Mouse (Mus musculus): Measurements from ENCODE around the gene Calhm1. TPM values are rescaled to one million over a fixed set of nuclear protein-coding genes. Genes with fewer than 3 reads are reported as not detected.

The Calhm1 gene
- not detected for polyA plus RNA-seq (2017; shearing (Covaris generic))

GRCm38 (mm10) chr19:47144154-47144553 lies at the start of gene Calhm1:
Gene Calhm1 (minus strand): TSS chr19:47144254.

GRCm38 (mm10) chr19:47178431-47179271 lies 34.6 kb upstream of the Calhm1 start, which contains the start of gene Neurl1a:
Gene Neurl1a (plus strand): TSS chr19:47178820.

GRCm38 (mm10) chr19:47157664-47158063 lies 13.6 kb upstream of the Calhm1 start, which contains the start of gene Calhm3:
Gene Calhm3 (minus strand): TSS chr19:47157764.

GRCm38 (mm10) chr19:47137771-47138421 lies 6.2 kb downstream of the Calhm1 start, which contains the start of gene Calhm2:
Gene Calhm2 (minus strand): TSS chr19:47138294.

Other genes starting within 250 kb of the Calhm1 start
- not detected for gene Ina, start 129.6 kb downstream of the Calhm1 start, polyA plus RNA-seq (2017; shearing (Covaris generic))
- 52.6 TPM for gene Nt5c2, start 129.1 kb downstream of the Calhm1 start, polyA plus RNA-seq (2017; shearing (Covaris generic))
- 6.4 TPM for gene Pcgf6, start 93.3 kb downstream of the Calhm1 start, polyA plus RNA-seq (2017; shearing (Covaris generic))
- gene Taf5, start 76.5 kb downstream of the Calhm1 start, polyA plus RNA-seq (2017; shearing (Covaris generic)) = 0.90 TPM
- gene Usmg5, start 53.6 kb downstream of the Calhm1 start, polyA plus RNA-seq (2017; shearing (Covaris generic)) = 423 TPM
- gene Pdcd11, start 53.5 kb downstream of the Calhm1 start, polyA plus RNA-seq (2017; shearing (Covaris generic)) = 22.1 TPM
- gene Calhm2, start 6.0 kb downstream of the Calhm1 start, polyA plus RNA-seq (2017; shearing (Covaris generic)) = 28.2 TPM
- not detected for gene Calhm3, start 13.5 kb upstream of the Calhm1 start, polyA plus RNA-seq (2017; shearing (Covaris generic))
- gene Neurl1a, start 34.6 kb upstream of the Calhm1 start, polyA plus RNA-seq (2017; shearing (Covaris generic)) = 0.07 TPM

Measured in activated CD4-positive, CD25-positive, alpha-beta regulatory T cell, adult 9 weeks (primary cell).